In the genomic region with DNA sequence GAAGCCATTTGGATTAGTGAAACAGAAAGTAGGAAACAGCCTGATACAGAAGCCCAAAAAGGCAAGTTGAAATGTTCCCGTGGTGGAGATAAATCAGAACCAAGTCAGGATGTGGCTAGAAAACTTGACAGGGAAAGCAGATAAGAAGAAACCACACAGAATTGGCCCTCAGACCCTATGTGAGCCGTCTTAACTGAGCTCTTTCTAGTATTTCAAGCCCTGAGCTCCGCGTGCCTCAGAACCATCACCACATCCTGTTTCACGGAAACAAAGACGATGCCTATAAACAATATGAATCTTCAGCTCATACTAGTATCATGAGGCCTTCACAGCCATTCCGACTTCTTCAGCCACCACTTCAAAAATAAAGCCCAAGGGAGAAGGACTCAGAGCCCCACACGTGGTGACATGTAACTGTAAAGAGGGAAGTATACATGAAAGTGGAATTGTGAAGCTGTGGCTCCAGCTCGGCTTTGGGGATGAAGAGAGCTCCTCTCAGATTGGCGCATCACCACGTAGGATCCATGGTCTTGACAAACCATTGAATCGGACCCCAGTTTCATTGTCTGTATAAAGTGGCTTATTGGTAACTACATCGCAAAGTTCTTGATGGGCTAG, we compare ENCODE assay signal across 13 mouse cellular contexts.
DNase-seq lines count a peak whose midpoint lies in the region; ATAC-seq lines count a peak whose summit lies in the region.
"Had no signal": no experiment of that assay in that cellular context is flagged by ENCODE, and none has a peak within 500 bp of the region (broad histone marks: within the 10 kb centered on the region; RNA-seq: fewer than 3 reads in every experiment).

No protein-coding gene starts in this region.

- H3K9me3 ChIP-seq in megakaryocyte, embryonic 14.5 days: peaks cover 19% of the 10 kb centered on the region
- H3K9me3 ChIP-seq: G1E; hindbrain, embryonic 12.5 days; liver, embryonic 13.5 days had no signal

- H3K4me1 ChIP-seq in megakaryocyte, embryonic 14.5 days: peaks cover 7% of the 10 kb centered on the region
- H3K4me1 ChIP-seq: liver, embryonic 13.5 days had no signal

- ATAC-seq in activated CD4-positive, CD25-positive, alpha-beta regulatory T cell, adult 4 months: peak; percentile 94

- H3K27me3 ChIP-seq in megakaryocyte, embryonic 14.5 days (replicated peaks): peaks cover 16% of the 10 kb centered on the region
- H3K27me3 ChIP-seq: hindbrain, embryonic 12.5 days; liver, embryonic 13.5 days had no signal

- peak overlapping the region; percentile 19 for H3K4me3 ChIP-seq in megakaryocyte, embryonic 14.5 days (replicated peaks)
- H3K4me3 ChIP-seq: erythroblast, embryonic 14.5 days; hindbrain, embryonic 12.5 days; liver, embryonic 13.5 days; myocyte had no signal

- H3K36me3 ChIP-seq in megakaryocyte, embryonic 14.5 days (replicated peaks; ENCODE audit: low read length): no peaks in the 10 kb centered on the region
- H3K36me3 ChIP-seq: G1E; hindbrain, embryonic 12.5 days; liver, embryonic 13.5 days had no signal

- DNase-seq in spleen, adult 12 weeks (ENCODE audit: low spot score): peak; percentile 2
- no peak for DNase-seq in spleen, postnatal 10 days (ENCODE audit: low spot score in 2 of 2)
- DNase-seq in thymus, postnatal 36 days: peak; percentile 38 to 44
- DNase-seq in layer of hippocampus, postnatal 14 days (ENCODE audit: low spot score in 2 of 2): no peak
- DNase-seq in c-Kit-positive CD71-positive TER-119-positive erythroid progenitor cells, embryonic 14.5 days (ENCODE audit: low spot score): no peak
- DNase-seq in urinary bladder, postnatal 14 days (ENCODE audit: low spot score): no peak
- DNase-seq: liver, embryonic 13.5 days had no signal

Comparison
In these comparisons a context has a peak if more than half of its experiments do, and no peak if none do; other contexts are left out.
1. DNase-seq: peak in spleen, adult 12 weeks (single experiment) and thymus, postnatal 36 days (2 of 2); none in spleen, postnatal 10 days (0 of 2), layer of hippocampus, postnatal 14 days (0 of 2), c-Kit-positive CD71-positive TER-119-positive erythroid progenitor cells, embryonic 14.5 days (single experiment) and urinary bladder, postnatal 14 days (single experiment).